Mouse (Mus musculus) adrenal gland, postnatal 25 days (tissue): Measurements from ENCODE around the gene Aste1. TPM values are rescaled to one million over a fixed set of nuclear protein-coding genes. Genes with fewer than 3 reads are reported as not detected.

ENCODE experiments used
- DNase-seq: peaks from one replicate; pipeline ENCODE4 v3.0.0; 2021; ENCODE audit warnings: mixed read lengths
- long read RNA-seq: library from polyadenylated mRNA; stranded (forward); transcript quantifications from one replicate; pipeline ENCODE4 v2.0.0, GENCODE M21; 2021
- total RNA-seq: library from RNA; stranded (reverse); gene quantifications from 2 replicates; pipeline ENCODE4 v1.2.3, GENCODE M21; 2021

Aste1 gene
- total RNA-seq = 13.4 and 13.6 TPM in 2 replicates
- long read RNA-seq, partial matches to known transcripts = 0 of 7 reads
- long read RNA-seq, other reads (novel, unspliced or antisense) = 3 of 7 reads

- DNase-seq = peak; percentile 96
These were observed at the start of gene Aste1, which contains the start of gene Nek11 for GRCm38 (mm10) chr9:105395218-105395627. Aste1 (plus strand) TSS chr9:105395392. Nek11 (minus strand) TSS chr9:105395524.

GRCm38 (mm10) chr9:105348242-105349031, 46.8 kb upstream of the Aste1 start:
- DNase-seq = no peak

- no peak for DNase-seq
These were observed 46.2 kb upstream of the Aste1 start for GRCm38 (mm10) chr9:105349034-105349433.

GRCm38 (mm10) chr9:105362181-105362580, 33.0 kb upstream of the Aste1 start:
- DNase-seq = no peak

- no peak for DNase-seq
These were observed 31.5 kb upstream of the Aste1 start for GRCm38 (mm10) chr9:105363520-105364231.

- DNase-seq = no peak
These were observed 29.0 kb upstream of the Aste1 start for GRCm38 (mm10) chr9:105366199-105366598.

- no peak for DNase-seq
These were observed 26.6 kb upstream of the Aste1 start for GRCm38 (mm10) chr9:105368605-105369004.

- DNase-seq = no peak
These were observed 20.8 kb upstream of the Aste1 start for GRCm38 (mm10) chr9:105374361-105374760.

GRCm38 (mm10) chr9:105376411-105376810, 18.8 kb upstream of the Aste1 start:
- no peak for DNase-seq

GRCm38 (mm10) chr9:105376954-105377530, 18.1 kb upstream of the Aste1 start:
- no peak for DNase-seq

GRCm38 (mm10) chr9:105377622-105378021, 17.6 kb upstream of the Aste1 start:
- no peak for DNase-seq

- no peak for DNase-seq
These were observed 15.6 kb upstream of the Aste1 start for GRCm38 (mm10) chr9:105379533-105380145.

- DNase-seq = no peak
These were observed 7.8 kb upstream of the Aste1 start for GRCm38 (mm10) chr9:105387403-105387802.

- DNase-seq = peak; percentile 74
These were observed 5.9 kb upstream of the Aste1 start for GRCm38 (mm10) chr9:105389289-105389688.

- DNase-seq = no peak
These were observed 4.6 kb upstream of the Aste1 start for GRCm38 (mm10) chr9:105390616-105391015.

- DNase-seq = no peak
These were observed 472 bp upstream of the Aste1 start for GRCm38 (mm10) chr9:105394720-105395119.

- DNase-seq = no peak
These were observed 13.4 kb downstream of the Aste1 start for GRCm38 (mm10) chr9:105408549-105408948.

GRCm38 (mm10) chr9:105459032-105459431, 63.8 kb downstream of the Aste1 start:
- peak; percentile 13 for DNase-seq

GRCm38 (mm10) chr9:105461496-105461895, 66.3 kb downstream of the Aste1 start:
- no peak for DNase-seq
